Mouse (Mus musculus): ENCODE measurements around the gene Sf1. TPM values are rescaled to one million over a fixed set of nuclear protein-coding genes. Genes with fewer than 3 reads are reported as not detected.

Sf1 gene
- polyA plus RNA-seq, 1 experiment, result 95.0 TPM

DNA sequence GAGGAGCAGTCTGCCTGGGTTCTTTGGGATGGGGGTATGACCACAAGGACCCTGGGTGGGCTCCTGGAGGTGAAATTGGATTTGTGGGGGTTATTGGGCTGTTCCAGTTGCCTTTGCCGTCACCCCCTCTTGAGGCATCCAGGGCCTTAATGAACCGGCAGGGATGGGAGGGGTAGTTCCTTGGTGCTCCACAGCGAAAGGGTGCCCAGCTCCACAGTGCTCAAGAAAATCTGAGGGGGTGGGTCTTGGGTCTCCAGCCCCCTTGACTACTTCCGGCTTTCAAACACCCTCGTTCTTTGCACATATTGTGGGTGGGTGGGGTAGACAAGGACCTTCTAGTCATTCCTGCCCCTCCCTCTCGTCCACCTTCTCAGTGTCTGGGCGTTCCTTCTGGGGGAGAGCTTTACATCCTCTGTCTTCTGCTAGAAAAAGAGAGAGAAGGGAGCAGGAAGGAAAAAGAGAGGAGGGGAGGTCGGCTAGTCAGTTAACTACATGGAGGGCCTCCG lies 56.4 kb downstream of the Sf1 start:
- no peak for DNase-seq (ENCODE audit: low read depth)

DNA sequence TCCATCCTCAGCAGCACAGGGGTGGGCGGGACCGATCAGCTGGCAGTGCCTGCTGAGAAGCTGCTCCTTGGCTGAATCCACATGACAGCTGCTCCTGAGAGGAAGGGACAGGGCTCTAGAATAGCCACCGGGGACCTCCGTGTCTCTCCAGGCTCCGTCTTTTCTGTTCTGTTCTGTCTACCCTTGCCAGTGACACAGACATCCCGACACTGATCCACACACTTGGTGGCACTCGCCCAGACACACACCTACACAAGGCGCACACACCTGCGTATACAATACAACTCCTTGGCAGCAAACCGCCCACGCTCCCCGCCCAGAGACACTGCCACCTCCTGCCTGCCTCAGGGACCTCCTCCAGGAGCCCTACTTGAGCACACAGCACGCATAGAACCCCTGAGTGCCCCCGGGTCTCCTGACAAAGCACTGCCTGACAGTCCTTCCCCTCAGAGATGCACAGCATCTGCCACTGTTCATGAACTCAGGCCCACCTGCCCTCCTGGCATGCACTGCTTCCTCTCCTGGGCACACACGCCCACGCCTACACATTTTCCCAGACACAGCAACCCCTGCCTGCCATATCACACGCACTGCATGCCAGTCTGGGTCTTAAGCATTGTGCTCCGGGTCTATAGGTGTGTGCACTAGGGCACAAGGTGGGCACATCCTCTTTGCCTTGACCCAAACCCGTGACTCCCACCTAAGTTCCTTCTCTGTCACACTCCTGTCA lies 57.2 kb downstream of the Sf1 start:
- no peak for DNase-seq (ENCODE audit: low read depth)

- DNase-seq (ENCODE audit: low read depth), result no peak
Observed at GRCm38 (mm10) chr19:6421211-6421590, 57.7 kb downstream of the Sf1 start.

GRCm38 (mm10) chr19:6422014-6422413 lies 58.5 kb downstream of the Sf1 start:
- no peak for DNase-seq (ENCODE audit: low read depth)

DNA sequence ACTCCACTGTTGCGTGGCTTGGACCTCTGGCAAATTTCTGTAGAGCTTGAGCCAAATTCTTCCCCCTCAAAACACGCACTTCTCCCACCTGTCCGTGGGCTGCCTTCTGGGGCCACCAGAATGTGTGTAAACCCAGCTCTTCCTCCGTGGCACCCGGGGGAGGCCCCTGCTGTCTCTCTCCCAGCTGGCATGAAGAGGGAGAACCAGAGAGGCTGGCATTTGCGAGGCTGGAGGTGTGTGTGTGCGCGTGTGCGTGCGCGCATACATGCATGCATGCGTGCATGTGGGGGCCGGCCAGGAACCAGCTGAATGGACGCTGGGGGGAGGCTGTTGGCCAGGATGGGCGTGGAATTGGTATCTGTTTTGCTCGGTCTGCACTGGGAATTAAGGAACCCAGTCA lies 59.8 kb downstream of the Sf1 start:
- no peak for DNase-seq (ENCODE audit: low read depth)

- DNase-seq (ENCODE audit: low read depth), result no peak
Observed at GRCm38 (mm10) chr19:6424137-6424881, 60.8 kb downstream of the Sf1 start.

- DNase-seq (ENCODE audit: low read depth), result no peak
Observed at GRCm38 (mm10) chr19:6425595-6425994, 62.1 kb downstream of the Sf1 start.

DNA sequence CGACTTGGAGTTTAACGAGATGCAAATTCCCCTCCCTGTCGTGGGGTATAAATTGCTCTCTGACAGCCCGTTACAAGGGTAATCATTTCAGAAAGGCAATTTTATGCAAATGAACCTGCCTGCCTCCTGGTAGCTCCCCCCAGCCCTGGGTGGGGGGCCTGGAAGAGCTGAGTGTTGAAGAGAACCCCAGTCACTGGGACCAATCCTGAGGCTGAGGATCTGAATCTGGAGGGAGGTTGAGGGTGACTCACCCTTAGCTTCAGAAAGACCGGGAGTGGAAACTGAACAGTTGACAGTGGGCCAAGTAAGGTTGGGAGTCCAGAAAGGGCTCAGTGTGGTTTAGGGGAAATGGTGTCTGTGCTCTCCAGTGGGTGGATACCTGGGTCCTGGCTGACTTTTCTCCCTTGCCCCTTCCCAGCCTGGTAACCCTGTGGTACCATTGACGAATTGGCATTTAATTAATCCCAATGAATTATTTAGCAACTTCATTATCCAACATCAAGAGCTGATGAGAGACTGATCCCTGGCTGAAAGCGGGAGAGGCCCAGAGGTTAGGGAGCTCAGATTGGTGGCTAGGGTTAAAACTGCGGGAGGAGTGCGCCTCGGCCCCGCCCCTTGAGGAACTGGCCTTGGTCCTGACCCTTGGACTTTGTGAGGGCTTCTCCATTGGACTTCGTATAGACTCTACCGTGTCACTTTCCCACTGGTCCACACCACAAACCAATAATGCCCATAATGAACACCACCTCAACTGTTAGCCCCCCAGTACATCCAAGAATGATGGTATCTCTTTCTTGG lies 63.4 kb downstream of the Sf1 start:
- DNase-seq (ENCODE audit: low read depth), result no peak

Other genes with a start within 250 kb of the Sf1 start
- gene Sac3d1, start 245.0 kb upstream of the Sf1 start, polyA plus RNA-seq (2012; rRNA removed), result 25.5 and 26.0 TPM in 2 replicates
- 27.6 and 31.0 TPM in 2 replicates for gene Snx15, start 235.4 kb upstream of the Sf1 start, polyA plus RNA-seq (2012; rRNA removed)
- gene Batf2, start 222.7 kb upstream of the Sf1 start, polyA plus RNA-seq (2012; rRNA removed), result 2.8 and 2.9 TPM in 2 replicates
- gene Arl2, start 222.1 kb upstream of the Sf1 start, polyA plus RNA-seq (2012; rRNA removed), result 141 and 162 TPM in 2 replicates
- 0.16 and 0.22 TPM in 2 replicates for gene Majin, start 179.3 kb upstream of the Sf1 start, polyA plus RNA-seq (2012; rRNA removed)
- 1.7 and 2.8 TPM in 2 replicates for gene Gpha2, start 137.3 kb upstream of the Sf1 start, polyA plus RNA-seq (2012; rRNA removed)
- gene Ppp2r5b, start 127.8 kb upstream of the Sf1 start, polyA plus RNA-seq (2012; rRNA removed), result 54.3 and 61.5 TPM in 2 replicates
- gene Atg2a, start 122.0 kb upstream of the Sf1 start, polyA plus RNA-seq (2012; rRNA removed), result 23.4 and 25.0 TPM in 2 replicates
- gene Ehd1, start 87.0 kb upstream of the Sf1 start, polyA plus RNA-seq (2012; rRNA removed), result 156 and 198 TPM in 2 replicates
- 16.2 and 16.6 TPM in 2 replicates for gene Cdc42bpg, start 57.2 kb upstream of the Sf1 start, polyA plus RNA-seq (2012; rRNA removed)
- gene Men1, start 28.7 kb upstream of the Sf1 start, polyA plus RNA-seq (2012; rRNA removed), result 40.4 and 48.5 TPM in 2 replicates
- gene Map4k2, start 22.6 kb upstream of the Sf1 start, polyA plus RNA-seq (2012; rRNA removed), result 83.4 and 95.3 TPM in 2 replicates
- 13.1 and 15.8 TPM in 2 replicates for gene Pygm, start 20.7 kb downstream of the Sf1 start, polyA plus RNA-seq (2012; rRNA removed)
- gene Rasgrp2, start 35.6 kb downstream of the Sf1 start, polyA plus RNA-seq (2012; rRNA removed), result 107 and 215 TPM in 2 replicates
- gene Nrxn2, start 55.0 kb downstream of the Sf1 start, polyA plus RNA-seq (2012; rRNA removed), result 1.6 and 1.7 TPM in 2 replicates
- 0.24 and 0.27 TPM in 2 replicates for gene Slc22a12, start 179.3 kb downstream of the Sf1 start, polyA plus RNA-seq (2012; rRNA removed)

All from gonadal fat pad, adult 2 months (tissue).